Mouse (Mus musculus) monocyte, adult 2 months (primary cell): Measurements from ENCODE around the gene Setd5.

Experiments
- DNase-seq, 2 experiments: peaks; one replicate each; pipeline ENCODE4 v3.0.0; 2022; ENCODE audit warnings: low spot score in 2 of 2, low read depth in 1 of 2

The Setd5 gene

GRCm38 (mm10) chr6:113120806-113121205 is 43.6 kb downstream of the Setd5 start:
- DNase-seq: peak in 1 of 2 experiments; percentile 22

- DNase-seq: no peak
These were observed 56.2 kb downstream of the Setd5 start for GRCm38 (mm10) chr6:113133360-113133759.

- DNase-seq: no peak
These were observed 64.4 kb downstream of the Setd5 start for GRCm38 (mm10) chr6:113141389-113142094.

- no peak for DNase-seq
These were observed 67.6 kb downstream of the Setd5 start for GRCm38 (mm10) chr6:113144764-113145163.

- no peak for DNase-seq
These were observed 68.1 kb downstream of the Setd5 start for GRCm38 (mm10) chr6:113145249-113145648.

- DNase-seq: no peak
These were observed 76.9 kb downstream of the Setd5 start for GRCm38 (mm10) chr6:113154071-113154470.

GRCm38 (mm10) chr6:113154886-113155285 is 77.7 kb downstream of the Setd5 start:
- no peak for DNase-seq

- DNase-seq: no peak
These were observed 78.9 kb downstream of the Setd5 start for GRCm38 (mm10) chr6:113156064-113156463.

- DNase-seq: no peak
These were observed 82.9 kb downstream of the Setd5 start for GRCm38 (mm10) chr6:113160106-113160505.

- DNase-seq: no peak
These were observed 84.8 kb downstream of the Setd5 start for GRCm38 (mm10) chr6:113161982-113162381.

GRCm38 (mm10) chr6:113163513-113163912 is 86.3 kb downstream of the Setd5 start:
- no peak for DNase-seq

- DNase-seq: no peak
These were observed 89.6 kb downstream of the Setd5 start for GRCm38 (mm10) chr6:113166661-113167251.

GRCm38 (mm10) chr6:113168316-113168975 is 91.3 kb downstream of the Setd5 start:
- no peak for DNase-seq

GRCm38 (mm10) chr6:113169852-113170251 is 92.7 kb downstream of the Setd5 start:
- no peak for DNase-seq

GRCm38 (mm10) chr6:113170651-113171050 is 93.5 kb downstream of the Setd5 start:
- DNase-seq: no peak

GRCm38 (mm10) chr6:113172011-113172410 is 94.8 kb downstream of the Setd5 start:
- DNase-seq: no peak

GRCm38 (mm10) chr6:113172568-113172967 is 95.4 kb downstream of the Setd5 start:
- DNase-seq: peak; percentile 34 to 41

- DNase-seq: no peak
These were observed 98.3 kb downstream of the Setd5 start for GRCm38 (mm10) chr6:113175469-113175868.

GRCm38 (mm10) chr6:113176613-113177012 is 99.4 kb downstream of the Setd5 start:
- DNase-seq: no peak

GRCm38 (mm10) chr6:113178286-113179194 is 101.4 kb downstream of the Setd5 start:
- DNase-seq: no peak

GRCm38 (mm10) chr6:113179195-113179733 is 102.1 kb downstream of the Setd5 start:
- no peak for DNase-seq
